ENCODE assay signal across 12 mouse cellular contexts in the genomic region with DNA sequence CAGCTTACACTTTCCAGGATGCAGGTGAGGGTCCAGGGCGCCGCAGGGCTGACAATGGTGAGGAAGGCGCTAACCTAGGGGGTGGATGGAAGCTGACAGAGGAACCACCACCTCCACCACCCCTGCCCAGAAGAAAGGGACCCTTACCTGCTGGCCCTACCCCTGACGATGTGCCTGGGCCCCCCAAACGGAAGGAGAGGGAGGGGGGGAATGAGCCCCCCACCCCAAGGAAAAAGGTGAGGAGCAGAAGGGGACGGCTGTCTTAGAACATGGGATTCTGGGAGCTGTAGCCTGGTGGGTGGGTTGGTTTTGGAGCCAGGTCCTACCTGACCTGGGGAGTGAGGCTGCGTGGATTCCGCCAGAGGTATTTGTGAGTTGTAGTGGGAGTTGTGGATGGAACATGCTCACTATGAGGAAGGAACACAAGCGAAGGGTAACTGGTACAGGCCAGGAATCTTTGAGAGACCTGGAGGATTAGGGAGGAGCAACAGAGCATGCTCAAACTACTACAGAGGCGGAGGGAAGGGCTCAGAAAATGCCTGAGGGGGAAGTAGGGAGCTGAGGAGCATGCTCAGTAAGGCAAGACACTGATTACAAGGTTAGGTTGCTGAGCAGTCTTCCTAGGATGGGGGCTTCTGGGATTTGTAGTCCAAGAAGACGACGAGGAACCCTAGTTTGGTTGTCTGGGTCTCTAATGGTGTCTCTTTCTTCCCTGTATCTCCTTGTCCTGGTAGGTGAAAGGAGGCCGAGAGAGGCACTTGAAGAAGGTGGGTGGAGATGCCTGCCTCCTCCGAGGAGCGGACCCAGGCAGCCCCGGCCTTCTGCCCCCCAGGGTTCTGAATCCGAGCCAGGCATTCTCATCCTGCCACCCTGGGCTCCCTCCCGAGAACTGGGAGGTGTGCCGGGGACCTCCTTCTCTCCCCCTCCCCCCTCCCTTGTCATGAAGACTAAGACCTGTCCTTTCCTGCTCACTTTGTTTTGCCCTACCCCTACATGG. TPM values are rescaled to one million over a fixed set of nuclear protein-coding genes. Genes with fewer than 3 reads are reported as not detected.
DNase-seq lines count a peak whose midpoint lies in the region; ATAC-seq and TF ChIP-seq lines count a peak whose summit lies in the region.
"Had no signal": no experiment of that assay in that cellular context is flagged by ENCODE, and none has a peak within 500 bp of the region (broad histone marks: within the 10 kb centered on the region; RNA-seq: fewer than 3 reads in every experiment).

No protein-coding gene starts in this region.

- H3K4me3 ChIP-seq in MEL (ENCODE audit: control insufficient read depth in 1 of 2, insufficient read depth in 1 of 2, low read depth in 2 of 2, low read length in 2 of 2), result no peak overlapping the region
- no peak overlapping the region for H3K4me3 ChIP-seq in stomach, postnatal 0 days (ENCODE audit: low read depth, low read length)
- H3K4me3 ChIP-seq: embryonic facial prominence, embryonic 12.5 days; midbrain, embryonic 12.5 days had no signal

- H3K9ac ChIP-seq in MEL (ENCODE audit: control insufficient read depth, low read depth, low read length, poor library complexity, severe bottlenecking), result no peak overlapping the region
- H3K9ac ChIP-seq in stomach, postnatal 0 days (ENCODE audit: low read length), result no peak overlapping the region
- H3K9ac ChIP-seq: embryonic facial prominence, embryonic 12.5 days; midbrain, embryonic 12.5 days had no signal

- TF ChIP-seq EP300 in MEL (IDR thresholded peaks at IDR 0.05; ENCODE audit: low read depth in 1 of 2, low read length in 2 of 2), result no peak
- TF ChIP-seq EP300 in stomach, postnatal 0 days (optimal IDR thresholded peaks at IDR 0.05), result no peak

- H3K9me3 ChIP-seq in MEL (replicated peaks; ENCODE audit: insufficient read depth, low read length), result no peaks in the 10 kb centered on the region
- no peaks in the 10 kb centered on the region for H3K9me3 ChIP-seq in stomach, postnatal 0 days (ENCODE audit: control insufficient read depth, low read length)
- H3K9me3 ChIP-seq: embryonic facial prominence, embryonic 12.5 days; midbrain, embryonic 12.5 days had no signal

- no peaks in the 10 kb centered on the region for H3K27me3 ChIP-seq in MEL (ENCODE audit: control insufficient read depth in 1 of 2, insufficient read depth in 2 of 2, low read length in 2 of 2)
- H3K27me3 ChIP-seq in stomach, postnatal 0 days (ENCODE audit: control insufficient read depth, insufficient read depth, low read length), result no peaks in the 10 kb centered on the region
- H3K27me3 ChIP-seq: embryonic facial prominence, embryonic 12.5 days; midbrain, embryonic 12.5 days had no signal

- WGBS in stomach, postnatal 0 days, result 83% methylated on average over 19 of the region's 19 CpGs

- no peaks in the 10 kb centered on the region for H3K4me1 ChIP-seq in MEL (ENCODE audit: control insufficient read depth in 1 of 2, insufficient read depth in 2 of 2, low read length in 2 of 2)
- H3K4me1 ChIP-seq in stomach, postnatal 0 days (replicated peaks; ENCODE audit: control insufficient read depth, insufficient read depth), result peaks cover 4% of the 10 kb centered on the region

- H3K27ac ChIP-seq in MEL (ENCODE audit: control insufficient read depth, low read depth, low read length), result no peak overlapping the region
- no peak overlapping the region for H3K27ac ChIP-seq in stomach, postnatal 0 days (replicated peaks)
- H3K27ac ChIP-seq: embryonic facial prominence, embryonic 12.5 days; midbrain, embryonic 12.5 days had no signal

- TF ChIP-seq CTCF in MEL (IDR thresholded peaks at IDR 0.05 in 2 of 3, conservative IDR thresholded peaks at IDR 0.05 in 1 of 3; ENCODE audit: control insufficient read depth in 1 of 3, insufficient read depth in 1 of 3, low read depth in 2 of 3, low read length in 3 of 3, poor library complexity in 1 of 3, severe bottlenecking in 1 of 3), result no peak
- TF ChIP-seq CTCF in stomach, postnatal 0 days (IDR thresholded peaks at IDR 0.05; ENCODE audit: low read depth), result no peak

- DNase-seq in kidney, adult 11 months, result peak; percentile 52
- DNase-seq in kidney, adult 9 months, result no peak
- peak; percentile 23 for DNase-seq in 416B (ENCODE audit: low read depth)
- peak; percentile 70 for DNase-seq in MEL (ENCODE audit: low read depth, low spot score)
- peak; percentile 79 to 84 for DNase-seq in frontal cortex, adult 2 months (ENCODE audit: extremely low spot score in 1 of 2, low spot score in 1 of 2)
- DNase-seq in ovary, postnatal 14 days (ENCODE audit: low spot score), result no peak
- DNase-seq in thymus, postnatal 25 days, result no peak
- no peak for DNase-seq in stomach, postnatal 0 days (ENCODE audit: low spot score)

- H3K79me2 ChIP-seq in MEL (ENCODE audit: control insufficient read depth, insufficient read depth, low read length, poor library complexity), result peaks cover 2% of the 10 kb centered on the region; the same call in 1 of the 2 replicates

- no peak overlapping the region for H3K4me2 ChIP-seq in stomach, postnatal 0 days (replicated peaks; ENCODE audit: low read depth)
- H3K4me2 ChIP-seq: embryonic facial prominence, embryonic 12.5 days; midbrain, embryonic 12.5 days had no signal

- ATAC-seq in stomach, postnatal 0 days (ENCODE audit: low FRiP score, low TSS enrichment), result no peak

- peaks cover 0 to 2% of the 10 kb centered on the region in 2 experiments; a peak in 1 of 4 replicates for H3K36me3 ChIP-seq in MEL (ENCODE audit: control insufficient read depth in 1 of 2, insufficient read depth in 2 of 2, low read length in 2 of 2)
- peaks cover 25% of the 10 kb centered on the region for H3K36me3 ChIP-seq in stomach, postnatal 0 days (ENCODE audit: control insufficient read depth, insufficient read depth, low read length)

- TF ChIP-seq RAD21 in MEL (IDR thresholded peaks at IDR 0.05; ENCODE audit: low read depth, low read length), result no peak

- no peak for TF ChIP-seq POLR2A in MEL (IDR thresholded peaks at IDR 0.05; ENCODE audit: control insufficient read depth in 1 of 2, insufficient read depth in 1 of 2, low read depth in 1 of 2, low read length in 2 of 2, poor library complexity in 1 of 2)

TF ChIP-seq in MEL, 35 proteins besides CTCF, POLR2A, EP300 and RAD21:
- TF ChIP-seq ELF1 (IDR thresholded peaks at IDR 0.05; ENCODE audit: low read depth, low read length) (peak; percentile 72), KAT2A (conservative IDR thresholded peaks at IDR 0.05; ENCODE audit: low read depth, low read length) (peak; percentile 56), NRF1 (IDR thresholded peaks at IDR 0.05; ENCODE audit: insufficient read depth, low read depth, low read length, poor library complexity, severe bottlenecking) (peak; percentile 68), ETS1 (IDR thresholded peaks at IDR 0.05; ENCODE audit: low read depth, low read length) (no peak), JUND (IDR thresholded peaks at IDR 0.05; ENCODE audit: low read depth, low read length) (no peak), HCFC1 (IDR thresholded peaks at IDR 0.05; ENCODE audit: low read depth, low read length) (peak; percentile 88)
TF ChIP-seq in MEL: peak in this region for 4.

RNA-seq across cellular contexts. Expression of a gene that starts 6.1 kb away (rescaled TPM):
- 37.7 and 46.7 TPM in 2 replicates for total RNA-seq in MEL (2012; rRNA removed)
- polyA plus RNA-seq in MEL (2012; ENCODE audit: insufficient read depth in 1 of 2, insufficient read length in 2 of 2, low read depth in 1 of 2, low replicate concordance in 2 of 2, missing spikeins in 1 of 2), result 10 to 100 TPM in 1 of 2 experiments, not detected in 1; 58.3 TPM
- polyA plus RNA-seq in frontal cortex, adult 2 months (2012; rRNA removed), result 58.3 and 62.6 TPM in 2 replicates
- polyA plus RNA-seq in stomach, postnatal 0 days (2015; fragmentation: Nextera tagmentation; extraction: Ambion mirVana), result 1.1 and 1.9 TPM in 2 replicates

RNA-seq across cellular contexts. Expression of a gene that starts 18.5 kb away (rescaled TPM):
- total RNA-seq in MEL (2012; rRNA removed), result 0.36 and 0.39 TPM in 2 replicates
- polyA plus RNA-seq in MEL (2012; ENCODE audit: insufficient read depth in 1 of 2, insufficient read length in 2 of 2, low read depth in 1 of 2, low replicate concordance in 2 of 2, missing spikeins in 1 of 2), result 1 to 10 TPM in 1 of 2 experiments, not detected in 1; 1.0 TPM
- polyA plus RNA-seq in frontal cortex, adult 2 months (2012; rRNA removed), result not detected in 2 replicates
- polyA plus RNA-seq in stomach, postnatal 0 days (2015; fragmentation: Nextera tagmentation; extraction: Ambion mirVana), result 0.08 and 0.13 TPM in 2 replicates
- polyA plus RNA-seq: heart, postnatal 0 days; spleen, adult 2 months had no signal

RNA-seq across cellular contexts. Expression of a gene that starts 19.2 kb away (rescaled TPM):
- 31.4 and 37.5 TPM in 2 replicates for total RNA-seq in MEL (2012; rRNA removed)
- 10 to 100 TPM in 1 of 2 experiments, not detected in 1; 47.2 TPM for polyA plus RNA-seq in MEL (2012; ENCODE audit: insufficient read depth in 1 of 2, insufficient read length in 2 of 2, low read depth in 1 of 2, low replicate concordance in 2 of 2, missing spikeins in 1 of 2)
- 19.9 and 20.6 TPM in 2 replicates for polyA plus RNA-seq in frontal cortex, adult 2 months (2012; rRNA removed)
- 18.6 and 20.0 TPM in 2 replicates for polyA plus RNA-seq in stomach, postnatal 0 days (2015; fragmentation: Nextera tagmentation; extraction: Ambion mirVana)

RNA-seq across cellular contexts. Expression of a gene that starts 26.0 kb away (rescaled TPM):
- 9.2 and 10.3 TPM in 2 replicates for total RNA-seq in MEL (2012; rRNA removed)
- 10 to 100 TPM in 1 of 2 experiments, not detected in 1; 55.9 TPM for polyA plus RNA-seq in MEL (2012; ENCODE audit: insufficient read depth in 1 of 2, insufficient read length in 2 of 2, low read depth in 1 of 2, low replicate concordance in 2 of 2, missing spikeins in 1 of 2)
- 20.2 and 21.8 TPM in 2 replicates for polyA plus RNA-seq in frontal cortex, adult 2 months (2012; rRNA removed)
- 6.9 and 8.0 TPM in 2 replicates for polyA plus RNA-seq in stomach, postnatal 0 days (2015; fragmentation: Nextera tagmentation; extraction: Ambion mirVana)

RNA-seq across cellular contexts. Expression of a gene that starts 35.0 kb away (rescaled TPM):
- 0.73 and 0.88 TPM in 2 replicates for total RNA-seq in MEL (2012; rRNA removed)
- 1 to 10 TPM in 1 of 2 experiments, not detected in 1; 1.3 TPM for polyA plus RNA-seq in MEL (2012; ENCODE audit: insufficient read depth in 1 of 2, insufficient read length in 2 of 2, low read depth in 1 of 2, low replicate concordance in 2 of 2, missing spikeins in 1 of 2)
- polyA plus RNA-seq in frontal cortex, adult 2 months (2012; rRNA removed), result 0.06 TPM in 1 of 2 replicates, not detected in the other
- not detected in 2 replicates for polyA plus RNA-seq in stomach, postnatal 0 days (2015; fragmentation: Nextera tagmentation; extraction: Ambion mirVana)
- polyA plus RNA-seq: embryonic facial prominence, embryonic 12.5 days; heart, postnatal 0 days; midbrain, embryonic 12.5 days; spleen, adult 2 months had no signal

Comparison
In these comparisons a context has a peak if more than half of its experiments do, and no peak if none do; other contexts are left out.
1. DNase-seq: peak in kidney, adult 11 months (single experiment), 416B (single experiment), MEL (single experiment) and frontal cortex, adult 2 months (2 of 2); none in kidney, adult 9 months (single experiment), ovary, postnatal 14 days (single experiment), thymus, postnatal 25 days (single experiment) and stomach, postnatal 0 days (single experiment).